Mouse (Mus musculus) brain, adult 2 months (tissue): ENCODE measurements at regions not wholly inside any gene's neighbourhood (a gene's known extent, or its start where the extent isn't known, plus 50 kb on each side); places are given as distances from the start of the nearest gene placed in this dataset.

Source experiments
- DNase-seq: peaks from one replicate; pipeline ENCODE4 v3.0.0; 2011; ENCODE audit warnings: low read depth, low spot score

DNA sequence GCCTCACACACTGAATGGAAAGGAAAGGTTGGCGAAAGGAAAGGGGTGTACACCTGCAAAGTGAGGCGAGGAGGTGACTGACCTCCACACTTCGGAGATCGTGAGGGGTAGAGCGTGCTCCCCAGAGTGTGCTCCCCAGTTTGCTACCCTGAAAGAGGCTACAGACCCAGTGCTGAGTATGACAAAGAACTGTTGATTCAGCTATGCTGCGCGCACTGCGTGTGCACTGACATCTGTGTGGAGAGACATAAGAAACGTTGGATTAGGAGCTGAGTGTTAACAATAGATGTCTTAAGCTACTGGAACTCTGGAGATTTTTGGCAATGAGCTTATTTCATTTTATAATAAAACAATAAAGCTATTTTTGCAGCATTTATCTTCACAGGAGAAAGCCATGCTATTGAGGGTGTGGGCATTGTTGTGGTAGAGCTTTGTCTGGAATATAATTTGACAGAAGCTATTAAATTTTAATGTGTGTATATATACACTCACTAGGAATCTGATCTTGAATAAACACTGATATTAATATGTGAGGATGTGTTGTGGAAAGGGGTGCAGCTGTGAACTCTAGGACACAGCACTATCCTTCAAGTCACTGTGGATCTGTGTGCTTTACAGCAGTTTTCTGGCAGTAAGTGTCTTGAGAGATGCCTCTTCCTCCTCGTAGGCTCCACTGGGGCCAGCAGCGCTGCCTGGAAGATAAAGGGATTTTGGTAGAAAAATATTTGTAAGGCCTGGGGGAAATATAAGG, 271.2 kb upstream of the Zfp637 start:
- DNase-seq: no peak

DNA sequence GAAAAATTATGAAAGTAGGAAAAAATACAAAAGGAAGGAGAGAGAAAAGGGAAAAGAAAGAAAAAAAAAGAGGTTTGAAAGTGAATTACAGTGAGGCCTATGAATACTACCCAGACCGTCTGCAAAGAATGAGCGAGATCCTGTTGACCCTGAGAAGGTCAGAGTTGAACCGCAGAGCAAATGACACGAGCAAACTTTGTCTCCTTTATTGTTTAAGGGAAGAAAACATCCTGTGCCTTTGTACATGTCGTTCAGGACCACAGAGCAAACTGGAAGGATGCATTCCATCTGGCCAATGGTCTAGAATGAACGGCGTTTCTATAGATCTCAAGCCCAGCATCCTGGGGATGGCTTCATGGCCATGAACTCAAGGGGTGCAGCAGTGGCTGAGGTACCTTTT, 270.6 kb upstream of the Zfp637 start:
- DNase-seq: no peak

- no peak for DNase-seq
Observed at GRCm38 (mm10) chr6:117570791-117571190, 270.2 kb upstream of the Zfp637 start.

DNA sequence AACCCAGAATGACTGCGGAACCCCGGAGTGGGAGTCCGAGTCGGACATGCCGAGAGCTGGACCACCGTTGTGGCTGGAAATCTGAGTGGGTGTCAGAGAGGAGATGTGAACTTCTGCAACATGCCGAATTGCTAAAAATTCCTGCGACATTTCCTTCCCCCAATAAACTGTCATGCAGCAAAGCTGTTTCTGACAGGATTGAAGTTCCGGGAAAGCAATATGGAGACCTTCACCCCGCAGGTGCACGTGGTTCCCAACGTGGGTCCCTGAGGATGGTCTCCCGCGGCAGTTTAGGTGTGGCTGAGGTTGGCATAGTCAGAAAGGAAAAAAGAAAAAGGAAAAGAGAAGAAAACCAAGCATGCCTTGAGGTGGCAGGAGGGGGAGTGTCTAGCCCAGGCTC, 269.0 kb upstream of the Zfp637 start:
- DNase-seq: peak; percentile 28

DNA sequence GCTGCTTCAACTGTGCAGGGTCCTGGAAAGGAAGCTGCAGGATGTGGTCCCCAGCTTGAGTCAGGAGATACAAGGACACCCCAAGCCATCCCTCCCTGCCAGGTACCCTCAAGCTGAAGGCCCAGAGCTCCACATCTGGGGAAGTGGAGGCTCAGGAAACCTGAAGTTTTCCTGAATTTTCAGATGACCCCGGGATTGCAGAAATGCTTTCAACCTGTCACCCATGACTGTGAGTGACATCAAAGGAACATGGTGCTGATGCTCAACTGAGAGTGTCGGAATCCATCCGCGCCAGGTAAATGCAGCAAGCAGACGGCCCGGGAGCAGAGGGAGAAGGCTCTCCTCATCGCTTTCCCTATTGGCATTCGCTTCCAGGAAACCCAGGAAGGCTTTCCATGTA, 267.6 kb upstream of the Zfp637 start:
- DNase-seq: no peak

DNA sequence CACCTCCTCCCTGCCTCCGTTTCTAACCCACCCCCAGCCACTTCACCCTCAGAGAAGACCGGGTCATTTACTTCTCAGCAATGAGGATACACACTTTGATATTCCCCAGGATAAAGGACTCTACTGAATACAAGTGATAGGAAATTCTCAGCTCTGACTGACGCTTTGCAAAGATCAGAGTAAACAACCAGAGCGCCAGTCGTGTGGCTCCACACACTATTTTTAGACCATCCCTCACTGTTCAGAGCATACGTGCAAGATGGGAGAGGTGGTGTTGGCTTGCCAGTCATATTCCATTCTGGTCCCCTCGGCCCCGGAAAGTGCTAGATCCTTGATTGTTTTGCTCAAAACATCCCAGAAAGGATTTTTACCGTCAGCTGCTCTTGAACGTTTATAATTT, 266.8 kb upstream of the Zfp637 start:
- DNase-seq: peak; percentile 55

GRCm38 (mm10) chr6:117575057-117575456, 265.9 kb upstream of the Zfp637 start:
- DNase-seq: no peak

DNA sequence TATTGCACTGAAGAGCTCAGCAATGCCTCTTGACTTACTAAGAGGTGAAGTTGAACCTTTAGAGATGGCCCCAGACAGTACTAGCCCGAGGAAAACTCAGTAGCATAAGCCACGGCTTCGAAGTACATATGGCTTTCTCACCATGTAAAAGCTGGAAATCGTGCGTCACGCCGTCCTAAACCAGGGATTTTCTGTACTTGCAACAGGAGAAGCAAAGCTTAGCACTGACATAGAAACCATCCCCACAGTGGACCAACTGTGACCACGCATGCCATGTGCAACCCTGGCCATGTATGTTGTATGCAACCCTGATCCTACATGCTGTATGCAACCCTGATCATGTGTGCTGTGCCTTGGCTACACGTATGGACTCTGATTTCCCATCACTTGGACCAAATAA, 265.0 kb upstream of the Zfp637 start:
- no peak for DNase-seq

DNA sequence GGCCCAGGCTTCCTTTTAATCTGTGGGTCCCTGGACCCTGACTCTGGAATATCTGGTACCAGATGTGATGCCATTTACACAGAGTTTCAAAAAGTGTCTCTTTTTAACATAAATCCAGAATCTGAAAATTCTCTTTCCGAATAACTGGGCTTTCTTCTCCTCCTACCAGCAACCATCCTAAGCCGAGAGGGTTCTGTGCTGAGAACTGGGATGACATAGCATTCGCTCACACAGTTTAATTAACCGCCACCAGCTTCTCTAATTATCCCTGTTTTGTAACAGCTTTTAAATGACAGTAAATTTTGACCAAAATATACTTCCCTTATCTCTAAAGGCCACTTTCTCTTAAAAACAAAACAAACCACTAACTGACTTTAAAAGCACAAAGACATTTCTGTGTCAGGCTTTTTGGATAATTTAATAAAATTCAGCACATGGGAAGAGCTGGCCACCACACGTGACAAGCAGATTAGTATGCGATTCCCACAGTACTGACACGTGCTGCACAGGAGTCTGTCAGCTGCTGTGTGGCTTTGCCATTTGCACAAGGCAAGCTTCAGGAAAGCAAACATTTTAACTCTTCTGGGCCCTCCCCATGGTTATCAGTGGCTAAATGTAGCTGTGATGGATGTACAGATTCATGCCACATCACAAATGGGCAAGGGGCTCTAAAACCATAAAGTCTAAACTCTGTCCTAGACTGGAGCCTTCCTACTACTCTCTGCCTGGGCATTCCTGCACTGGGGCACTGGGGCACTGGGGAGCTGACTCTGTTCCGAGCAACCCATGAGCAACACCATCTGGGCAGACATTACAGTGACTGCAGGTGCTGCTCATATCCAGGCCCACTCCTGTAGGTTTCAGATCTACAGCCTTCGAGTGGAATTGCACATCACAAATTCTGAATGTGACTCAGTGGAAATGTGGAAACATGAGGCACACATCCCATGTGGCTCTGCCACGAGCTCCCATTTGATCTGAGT, 263.1 kb upstream of the Zfp637 start:
- peak; percentile 61 for DNase-seq

- DNase-seq: no peak
Observed at GRCm38 (mm10) chr6:117580951-117581350, 260.0 kb upstream of the Zfp637 start.

DNA sequence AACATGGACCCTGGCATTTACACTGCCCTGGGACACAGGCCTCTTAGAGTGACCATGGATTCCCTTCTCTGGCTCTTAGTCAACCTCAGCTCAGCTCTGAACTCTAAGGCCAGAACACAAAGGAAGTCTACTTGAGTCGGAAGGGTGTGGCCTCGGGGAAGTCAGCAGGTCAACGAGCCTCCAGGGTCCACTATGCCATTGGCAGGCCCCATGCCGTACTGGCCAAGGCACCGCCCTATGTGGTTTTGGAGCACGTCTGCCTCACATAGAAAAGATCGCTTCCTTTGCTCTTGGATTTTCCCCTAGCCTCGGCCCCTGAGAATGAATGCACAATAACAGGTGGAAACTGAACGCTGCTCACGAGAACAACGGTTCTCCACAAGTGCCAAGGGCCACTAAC, 257.9 kb upstream of the Zfp637 start:
- no peak for DNase-seq

- no peak for DNase-seq
Observed at GRCm38 (mm10) chr6:117584563-117584962, 256.4 kb upstream of the Zfp637 start.

- DNase-seq: no peak
Observed at GRCm38 (mm10) chr6:117596166-117596840, 244.7 kb upstream of the Zfp637 start.

- no peak for DNase-seq
Observed at GRCm38 (mm10) chr6:117604834-117605233, 236.1 kb upstream of the Zfp637 start.

- DNase-seq: peak; percentile 45
Observed at GRCm38 (mm10) chr6:117605685-117606084, 235.3 kb upstream of the Zfp637 start.

DNA sequence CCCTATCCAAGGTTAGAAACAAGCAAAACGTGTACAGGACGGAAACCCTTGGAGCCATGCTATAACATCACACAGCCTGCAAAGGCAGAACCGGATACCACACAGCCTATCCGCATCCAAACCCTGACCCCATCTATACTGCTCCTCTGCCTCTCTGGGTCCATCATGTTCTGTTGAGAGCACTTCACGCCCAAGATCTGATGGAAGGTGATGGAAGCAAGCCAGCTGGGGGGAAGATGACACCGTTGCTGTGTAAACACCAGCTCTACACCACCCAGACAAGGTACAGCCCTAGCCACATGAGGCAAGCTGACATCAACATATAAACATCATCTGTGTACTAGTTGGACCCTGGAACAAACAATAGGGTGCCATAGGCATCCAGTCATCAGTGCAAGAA, 234.8 kb upstream of the Zfp637 start:
- no peak for DNase-seq

DNA sequence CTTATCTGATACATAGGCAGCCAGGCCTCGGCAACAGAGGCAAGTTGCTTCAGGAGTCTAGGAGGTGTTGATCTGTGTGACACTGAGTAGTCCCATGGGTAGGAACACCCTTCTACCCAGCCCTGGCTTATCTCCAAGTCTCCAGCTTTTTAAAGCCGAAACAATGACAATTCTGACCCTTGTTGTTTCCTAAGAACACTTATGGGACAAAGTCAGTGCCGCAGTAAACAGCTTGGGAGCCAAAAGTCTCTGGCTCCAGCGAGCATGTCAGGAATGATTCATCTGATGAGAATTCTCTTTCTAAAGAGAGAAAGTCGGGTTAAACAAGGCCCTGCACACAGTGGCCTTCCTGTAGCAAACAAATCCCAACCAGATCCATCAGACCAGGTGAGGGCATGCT, 234.0 kb upstream of the Zfp637 start:
- no peak for DNase-seq

DNA sequence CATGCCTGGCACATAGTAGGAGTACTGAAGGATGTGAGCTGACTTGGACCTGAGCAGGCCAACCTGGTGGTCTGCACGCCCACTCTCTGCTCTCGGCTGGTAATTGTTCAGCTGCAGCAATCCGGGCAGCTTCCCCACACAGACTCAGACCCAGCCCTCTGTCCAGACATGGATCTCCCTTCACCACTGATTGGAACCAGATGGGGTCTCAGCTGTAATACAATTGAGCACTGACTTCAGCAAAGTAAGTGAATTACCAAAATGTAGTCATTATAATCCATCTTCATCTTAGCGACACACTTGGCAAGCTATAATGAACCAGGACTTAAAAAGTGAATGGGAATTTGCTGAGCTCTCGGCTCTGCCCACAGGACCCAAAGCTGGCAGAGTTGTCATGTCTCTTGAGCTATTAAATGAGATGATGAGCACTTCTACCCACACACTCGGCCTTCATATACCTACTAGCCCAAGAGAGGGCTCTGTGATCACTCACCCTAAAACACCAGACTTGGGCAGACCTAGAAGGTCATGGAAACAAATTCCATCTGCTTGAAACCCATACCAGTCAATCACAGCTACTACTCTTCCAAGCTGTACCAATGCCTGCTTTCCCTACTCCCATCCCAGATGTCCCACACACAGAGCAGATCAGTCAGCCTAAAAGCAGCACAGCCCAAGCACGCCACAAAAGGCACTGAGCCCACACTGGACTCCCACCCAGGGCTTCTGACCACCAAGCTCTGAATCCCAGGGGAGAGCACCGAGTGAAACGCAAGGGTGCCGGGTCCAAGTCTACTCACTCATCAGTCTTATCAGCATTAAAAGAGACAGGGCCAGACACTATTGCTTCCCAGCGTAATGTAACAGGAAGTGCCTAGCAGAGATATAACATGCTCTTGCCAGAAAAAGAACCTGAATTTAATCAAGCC, 231.2 kb upstream of the Zfp637 start:
- DNase-seq: no peak

- no peak for DNase-seq
Observed at GRCm38 (mm10) chr6:117611281-117611680, 229.7 kb upstream of the Zfp637 start.

- no peak for DNase-seq
Observed at GRCm38 (mm10) chr6:117611965-117612364, 229.0 kb upstream of the Zfp637 start.

GRCm38 (mm10) chr6:117612421-117612820, 228.6 kb upstream of the Zfp637 start:
- DNase-seq: no peak
